Mouse (Mus musculus) cerebellum, postnatal 10 days (tissue): Measurements from ENCODE around the gene F2.
"Not testable (repeated sequence)": the region's sequence is repeated elsewhere in the genome, so short reads cannot be mapped to it uniquely, and the experiment has no call there.

Source experiments
- DNase-seq, 2 experiments: peaks; one replicate each; pipeline ENCODE4 v3.0.0; 2021; ENCODE audit warnings: mixed read lengths in 2 of 2

Gene F2

GRCm38 (mm10) chr2:91645354-91645753, 9.1 kb upstream of the F2 start:
- DNase-seq = no peak

GRCm38 (mm10) chr2:91644021-91644420, 7.8 kb upstream of the F2 start:
- no peak for DNase-seq

- no peak for DNase-seq
Measured at GRCm38 (mm10) chr2:91642825-91643415, 6.7 kb upstream of the F2 start.

GRCm38 (mm10) chr2:91638931-91639330, 2.7 kb upstream of the F2 start:
- no peak for DNase-seq

GRCm38 (mm10) chr2:91636727-91637338, 619 bp upstream of the F2 start:
- DNase-seq = no peak

GRCm38 (mm10) chr2:91635486-91635885, 728 bp downstream of the F2 start:
- DNase-seq = no peak

- peak; percentile 78 for DNase-seq
Measured at GRCm38 (mm10) chr2:91634841-91635240, 1.4 kb downstream of the F2 start.

- DNase-seq = no peak
Measured at GRCm38 (mm10) chr2:91633334-91633977, 2.8 kb downstream of the F2 start.

GRCm38 (mm10) chr2:91632316-91632715, 3.9 kb downstream of the F2 start:
- no peak for DNase-seq

GRCm38 (mm10) chr2:91631826-91632225, 4.4 kb downstream of the F2 start:
- no peak for DNase-seq

GRCm38 (mm10) chr2:91630384-91630783, 5.8 kb downstream of the F2 start:
- DNase-seq = no peak

- no peak for DNase-seq
Measured at GRCm38 (mm10) chr2:91629682-91630081, 6.5 kb downstream of the F2 start.

GRCm38 (mm10) chr2:91628171-91628570, 8.0 kb downstream of the F2 start:
- DNase-seq = no peak

GRCm38 (mm10) chr2:91627486-91627885, 8.7 kb downstream of the F2 start:
- DNase-seq = no peak

GRCm38 (mm10) chr2:91623366-91623765, 12.8 kb downstream of the F2 start:
- DNase-seq = not testable (repeated sequence)

GRCm38 (mm10) chr2:91622356-91622755, 13.9 kb downstream of the F2 start:
- no peak for DNase-seq

- DNase-seq = not testable (repeated sequence)
Measured at GRCm38 (mm10) chr2:91609370-91609769, 26.8 kb downstream of the F2 start.

- DNase-seq = peak in 1 of 2 experiments; percentile 12
Measured at GRCm38 (mm10) chr2:91602389-91602788, 33.8 kb downstream of the F2 start.

GRCm38 (mm10) chr2:91600475-91600874, 35.7 kb downstream of the F2 start:
- no peak for DNase-seq

GRCm38 (mm10) chr2:91586242-91586641, 50.0 kb downstream of the F2 start:
- no peak for DNase-seq

GRCm38 (mm10) chr2:91580894-91581293, 55.3 kb downstream of the F2 start:
- peak in 1 of 2 experiments; percentile 5 for DNase-seq
